Mouse (Mus musculus): ENCODE results near the gene Lyl1. TPM values are rescaled to one million over a fixed set of nuclear protein-coding genes. Genes with fewer than 3 reads are reported as not detected.
A peak's percentile ranks its signal among the peaks of the same experiment; 100 is the strongest.

Gene Lyl1
- polyA plus RNA-seq, 1 experiment from 2014 or later: 48.7 TPM

- 90% methylated on average over 4 of the region's 4 CpGs for WGBS (ENCODE audit: missing documents)
- Histone ChIP-seq H3K36me3 (ENCODE audit: inconsistent target) (no peaks in the 10 kb centered on the region), H3K4me3 (ENCODE audit: inconsistent target) (no peak overlapping the region), H3K27ac (no peak overlapping the region), H3K79me2 (ENCODE audit: inconsistent target) (no peaks in the 10 kb centered on the region)
Observed at GRCm38 (mm10) chr8:84714161-84714560, 12.9 kb downstream of the Lyl1 start.

- Histone ChIP-seq H3K4me3 (ENCODE audit: inconsistent target) (no peak overlapping the region), H3K27ac (no peak overlapping the region), H3K79me2 (ENCODE audit: inconsistent target) (no peaks in the 10 kb centered on the region), H3K36me3 (ENCODE audit: inconsistent target) (no peaks in the 10 kb centered on the region)
- WGBS (ENCODE audit: missing documents): 95% methylated on average over 20 of the region's 27 CpGs
Observed at GRCm38 (mm10) chr8:84715893-84716468, 14.7 kb downstream of the Lyl1 start.

GRCm38 (mm10) chr8:84716790-84717189, 15.5 kb downstream of the Lyl1 start:
- no peaks in the 10 kb centered on the region for H3K79me2 ChIP-seq (ENCODE audit: inconsistent target)
- 93% methylated on average over 11 of the region's 11 CpGs for WGBS (ENCODE audit: missing documents)
- no peak overlapping the region for H3K27ac ChIP-seq
- no peaks in the 10 kb centered on the region for H3K36me3 ChIP-seq (ENCODE audit: inconsistent target)
- no peak overlapping the region for H3K4me3 ChIP-seq (ENCODE audit: inconsistent target)

GRCm38 (mm10) chr8:84718476-84718875, 17.2 kb downstream of the Lyl1 start:
- Histone ChIP-seq H3K4me3 (ENCODE audit: inconsistent target) (no peak overlapping the region), H3K36me3 (ENCODE audit: inconsistent target) (no peaks in the 10 kb centered on the region), H3K27ac (no peak overlapping the region), H3K79me2 (ENCODE audit: inconsistent target) (no peaks in the 10 kb centered on the region)
- 94% methylated on average over 5 of the region's 5 CpGs for WGBS (ENCODE audit: missing documents)

GRCm38 (mm10) chr8:84718959-84719690, 17.9 kb downstream of the Lyl1 start:
- no peaks in the 10 kb centered on the region for H3K36me3 ChIP-seq (ENCODE audit: inconsistent target)
- WGBS (ENCODE audit: missing documents): 95% methylated on average over 5 of the region's 5 CpGs
- H3K79me2 ChIP-seq (ENCODE audit: inconsistent target): no peaks in the 10 kb centered on the region
- no peak overlapping the region for H3K4me3 ChIP-seq (ENCODE audit: inconsistent target)
- H3K27ac ChIP-seq: no peak overlapping the region

GRCm38 (mm10) chr8:84722530-84722849, 21.2 kb downstream of the Lyl1 start:
- Histone ChIP-seq H3K4me3 (ENCODE audit: inconsistent target) (no peak overlapping the region), H3K36me3 (ENCODE audit: inconsistent target) (no peaks in the 10 kb centered on the region), H3K79me2 (ENCODE audit: inconsistent target) (no peaks in the 10 kb centered on the region), H3K27ac (0 out of 2 replicates have a peak overlapping the region, but pooled peaks have one; percentile 8)
- 44% methylated on average over 6 of the region's 6 CpGs for WGBS (ENCODE audit: missing documents)

- no peak within 1 kb of the TSS; the same call in 1 of the 2 replicates for H3K4me3 ChIP-seq (ENCODE audit: inconsistent target)
- H3K36me3 ChIP-seq (ENCODE audit: inconsistent target): no peaks in the 10 kb centered on the region
- peak within 1 kb of the TSS; percentile 25 for H3K27ac ChIP-seq
- no peaks in the 10 kb centered on the region for H3K79me2 ChIP-seq (ENCODE audit: inconsistent target)
- 23% methylated on average over 9 of the region's 10 CpGs for WGBS (ENCODE audit: missing documents)
Observed at GRCm38 (mm10) chr8:84722850-84723570, 21.8 kb downstream of the Lyl1 start, which contains the start of gene G430095P16Rik. TSS of gene G430095P16Rik (plus strand) at chr8:84723007.

- WGBS (ENCODE audit: missing documents): 27% methylated on average over 7 of the region's 7 CpGs
- Histone ChIP-seq H3K79me2 (ENCODE audit: inconsistent target) (no peaks in the 10 kb centered on the region), H3K36me3 (ENCODE audit: inconsistent target) (no peaks in the 10 kb centered on the region), H3K27ac (peak overlapping the region; percentile 25), H3K4me3 (ENCODE audit: inconsistent target) (no peak overlapping the region)
Observed at GRCm38 (mm10) chr8:84723571-84723900, 22.3 kb downstream of the Lyl1 start.

GRCm38 (mm10) chr8:84724683-84725082, 23.4 kb downstream of the Lyl1 start:
- no peaks in the 10 kb centered on the region for H3K79me2 ChIP-seq (ENCODE audit: inconsistent target)
- no peak overlapping the region for H3K4me3 ChIP-seq (ENCODE audit: inconsistent target)
- WGBS (ENCODE audit: missing documents): 60% methylated on average over 9 of the region's 9 CpGs
- H3K27ac ChIP-seq: peak overlapping the region; percentile 40; the same call in 1 of the 2 replicates
- no peaks in the 10 kb centered on the region for H3K36me3 ChIP-seq (ENCODE audit: inconsistent target)

- Histone ChIP-seq H3K27ac (peak overlapping the region; percentile 40), H3K4me3 (ENCODE audit: inconsistent target) (no peak overlapping the region)
- 51% methylated on average over 9 of the region's 10 CpGs for WGBS (ENCODE audit: missing documents)
Observed at GRCm38 (mm10) chr8:84725246-84725940, 24.1 kb downstream of the Lyl1 start.

GRCm38 (mm10) chr8:84725941-84726259, 24.6 kb downstream of the Lyl1 start:
- Histone ChIP-seq H3K79me2 (ENCODE audit: inconsistent target) (no peaks in the 10 kb centered on the region), H3K36me3 (ENCODE audit: inconsistent target) (no peaks in the 10 kb centered on the region), H3K27ac (peak overlapping the region; percentile 40), H3K4me3 (ENCODE audit: inconsistent target) (no peak overlapping the region)
- WGBS (ENCODE audit: missing documents): 4% methylated on average over 3 of the region's 3 CpGs

More at GRCm38 (mm10) chr8:84725246-84725940, 24.1 kb downstream of the Lyl1 start:
- no peaks in the 10 kb centered on the region for H3K36me3 ChIP-seq (ENCODE audit: inconsistent target)
- H3K79me2 ChIP-seq (ENCODE audit: inconsistent target): no peaks in the 10 kb centered on the region

- Histone ChIP-seq H3K4me3 (ENCODE audit: inconsistent target) (no peak overlapping the region), H3K36me3 (ENCODE audit: inconsistent target) (no peaks in the 10 kb centered on the region), H3K79me2 (ENCODE audit: inconsistent target) (no peaks in the 10 kb centered on the region), H3K27ac (no peak overlapping the region)
- 63% methylated on average over 3 of the region's 3 CpGs for WGBS (ENCODE audit: missing documents)
Observed at GRCm38 (mm10) chr8:84728474-84728873, 27.2 kb downstream of the Lyl1 start.

GRCm38 (mm10) chr8:84729921-84730362, 28.7 kb downstream of the Lyl1 start:
- 90% methylated on average over 14 of the region's 16 CpGs for WGBS (ENCODE audit: missing documents)
- H3K4me3 ChIP-seq (ENCODE audit: inconsistent target): no peak overlapping the region
- no peak overlapping the region for H3K27ac ChIP-seq
- H3K36me3 ChIP-seq (ENCODE audit: inconsistent target): no peaks in the 10 kb centered on the region
- H3K79me2 ChIP-seq (ENCODE audit: inconsistent target): no peaks in the 10 kb centered on the region

GRCm38 (mm10) chr8:84730541-84731370, 29.5 kb downstream of the Lyl1 start:
- WGBS (ENCODE audit: missing documents): 76% methylated on average over 9 of the region's 9 CpGs

More at GRCm38 (mm10) chr8:84730541-84731370, 29.5 kb downstream of the Lyl1 start:
- Histone ChIP-seq H3K27ac (no peak overlapping the region), H3K79me2 (ENCODE audit: inconsistent target) (no peaks in the 10 kb centered on the region), H3K36me3 (ENCODE audit: inconsistent target) (no peaks in the 10 kb centered on the region), H3K4me3 (ENCODE audit: inconsistent target) (no peak overlapping the region)

Data from macrophage (primary cell).